Mouse (Mus musculus) intestine, embryonic 16.5 days (tissue): ENCODE measurements around the gene Slc25a14. TPM values are rescaled to one million over a fixed set of nuclear protein-coding genes. Genes with fewer than 3 reads are reported as not detected.

Experiments used
- ATAC-seq: fragments of 200-750 bp; cut with Nextera tagmentation; 2 replicates; pipeline ENCODE4 v1.8.0; 2017; ENCODE audit warnings: moderate TSS enrichment, moderate library complexity
- H3K27ac ChIP-seq: fragments of 300-500 bp; sonication (generic); 2 replicates; pipeline ENCODE4 v1.5.1; 2014; ENCODE audit warnings: mild to moderate bottlenecking, low read length
- H3K27me3 ChIP-seq: fragments of 300-500 bp; sonication (generic); replicated peaks from 2 replicates; pipeline ENCODE4 v1.6.1; 2014; ENCODE audit warnings: low read length, control low read depth, mixed read lengths; ENCODE audit not compliant: control insufficient read depth, insufficient read depth
- H3K36me3 ChIP-seq: fragments of 300-500 bp; sonication (generic); 2 replicates; pipeline ENCODE4 v1.6.1; 2014; ENCODE audit warnings: low read length, control low read depth; ENCODE audit not compliant: control insufficient read depth, insufficient read depth
- H3K4me1 ChIP-seq: fragments of 300-500 bp; sonication (generic); 2 replicates; pipeline ENCODE4 v1.6.1; 2014; ENCODE audit warnings: low read length, control low read depth, mixed read lengths; ENCODE audit not compliant: control insufficient read depth, insufficient read depth
- H3K4me2 ChIP-seq: fragments of 300-500 bp; sonication (generic); 2 replicates; pipeline ENCODE4 v1.6.1; 2014; ENCODE audit warnings: low read depth, low read length, control low read depth
- H3K4me3 ChIP-seq: fragments of 300-500 bp; sonication (generic); 2 replicates; pipeline ENCODE4 v1.5.1; 2014; ENCODE audit warnings: mild to moderate bottlenecking, low read length
- H3K9ac ChIP-seq: fragments of 300-500 bp; sonication (generic); 2 replicates; pipeline ENCODE4 v1.6.1; 2014; ENCODE audit warnings: low read depth, low read length
- H3K9me3 ChIP-seq: fragments of 300-500 bp; sonication (generic); 2 replicates; pipeline ENCODE4 v1.6.1; 2016; ENCODE audit warnings: low read length, control low read depth; ENCODE audit not compliant: control insufficient read depth
- WGBS: fragments of 180-500 bp; shearing (Covaris S2); extraction: QIAGEN DNeasy Blood & Tissue Kit; methylation state at CpG from one replicate; pipeline ENCODE4 v1.1.7; 2014; 5-methylcytosine and 5-hydroxymethylcytosine counted together
- polyA plus RNA-seq: library from polyadenylated mRNA; unstranded; fragments of >200 nt; fragmentation: Nextera tagmentation; extraction: Ambion mirVana; gene quantifications from 2 replicates; pipeline ENCODE4 v1.2.1, GENCODE M21; 2015

The Slc25a14 gene
- 11.5 and 11.8 TPM in 2 replicates for polyA plus RNA-seq

DNA sequence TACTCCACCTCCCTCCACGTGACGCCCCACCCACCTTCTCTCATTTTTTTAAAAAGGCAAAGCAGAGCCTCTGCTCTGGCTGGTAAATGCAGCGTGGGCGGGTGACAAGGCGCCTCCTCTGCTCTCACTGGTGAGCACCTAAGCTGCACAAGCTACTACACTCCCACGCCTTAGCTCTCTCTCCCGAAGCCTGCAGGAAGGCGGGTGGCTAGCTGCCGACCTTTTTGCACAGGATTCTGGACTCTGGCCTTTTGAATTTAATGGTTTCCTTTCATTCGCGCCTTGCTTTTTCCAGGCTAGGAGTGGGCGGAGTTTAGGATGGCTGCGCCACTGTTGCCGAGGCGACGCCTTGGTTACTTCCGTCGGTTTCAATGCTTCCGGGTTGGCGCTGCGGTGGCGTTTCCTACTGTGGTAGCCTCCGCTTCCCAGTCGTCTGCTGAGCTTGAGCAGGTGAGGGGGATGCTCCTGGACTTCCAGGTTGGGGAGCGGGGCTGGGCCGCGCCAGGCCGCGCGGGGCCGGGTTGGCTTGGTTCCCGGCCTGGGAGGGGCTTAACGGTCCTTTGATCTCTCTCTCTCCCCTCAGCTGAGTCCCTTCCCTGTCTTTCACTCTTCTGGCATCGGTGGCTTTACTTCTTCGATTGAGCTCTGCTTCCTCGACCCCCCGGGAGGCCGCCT is at the start of gene Slc25a14:
Gene Slc25a14 (plus strand): TSS at position 35 of the 675 bp plus-strand sequence.
- 15% methylated on average over 38 of the region's 38 CpGs for WGBS
- H3K36me3 ChIP-seq, result no peaks in the 10 kb centered on the region
- H3K4me1 ChIP-seq, result no peaks in the 10 kb centered on the region
- H3K4me3 ChIP-seq, result peak within 1 kb of the TSS; percentile 66
- H3K9ac ChIP-seq, result peak within 1 kb of the TSS; percentile 70
- peak within 1 kb of the TSS; percentile 56 for H3K4me2 ChIP-seq
- no peaks in the 10 kb centered on the region for H3K9me3 ChIP-seq
- ATAC-seq, result peak; percentile 97
- peak within 1 kb of the TSS; percentile 76 for H3K27ac ChIP-seq
- no peaks in the 10 kb centered on the region for H3K27me3 ChIP-seq

DNA sequence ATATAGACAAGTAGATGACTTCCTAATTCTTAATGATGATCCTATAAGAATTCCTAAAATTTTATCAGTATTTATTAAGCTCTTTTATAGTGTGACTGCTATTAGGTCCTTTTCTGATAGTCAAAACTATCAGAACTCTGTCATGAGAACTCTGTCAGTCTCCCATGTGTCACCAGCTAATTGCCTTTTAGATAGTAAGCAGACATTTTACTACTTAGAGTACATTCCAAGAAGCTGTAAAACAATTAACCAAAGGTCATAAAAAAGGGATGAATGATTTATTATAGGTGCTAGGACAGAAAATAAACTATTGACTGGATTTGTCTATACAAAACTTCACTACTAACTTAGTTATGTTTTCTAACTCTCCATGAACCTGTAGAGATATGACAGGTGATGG is 39.9 kb upstream of the Slc25a14 start:
- peak; percentile 74 for ATAC-seq

DNA sequence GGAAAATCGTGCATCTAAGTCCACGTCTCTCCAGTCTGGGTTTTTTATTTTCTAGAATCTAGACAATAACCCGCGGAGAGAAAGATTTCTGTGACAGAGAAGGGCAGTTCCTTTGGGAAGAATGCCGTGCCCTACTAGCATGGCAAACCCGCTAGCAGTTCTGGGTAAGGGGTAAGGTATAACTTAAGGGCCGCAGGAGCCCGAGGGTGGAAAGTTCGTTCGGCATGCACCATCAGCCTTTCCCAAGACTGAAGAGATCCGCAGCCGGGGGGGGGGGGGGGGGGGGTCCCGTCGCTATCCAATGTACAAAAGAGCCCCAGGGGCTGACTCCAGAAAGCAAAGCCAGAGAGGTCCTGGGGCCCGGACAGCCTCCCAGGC is 29.5 kb upstream of the Slc25a14 start:
- Histone ChIP-seq H3K36me3 (no peaks in the 10 kb centered on the region), H3K27ac (peak overlapping the region; percentile 48; the same call in 1 of the 2 replicates), H3K27me3 (no peaks in the 10 kb centered on the region), H3K4me3 (peak overlapping the region; percentile 68), H3K4me1 (no peaks in the 10 kb centered on the region), H3K4me2 (peak overlapping the region; percentile 56), H3K9me3 (no peaks in the 10 kb centered on the region), H3K9ac (peak overlapping the region; percentile 79)
- ATAC-seq, result peak; percentile 37; the same call in 1 of the 2 replicates
- WGBS, result 25% methylated on average over 13 of the region's 15 CpGs

More for the DNA sequence above, 39.9 kb upstream of the Slc25a14 start:
- H3K4me1 ChIP-seq, result no peaks in the 10 kb centered on the region
- H3K27ac ChIP-seq, result no peak overlapping the region
- H3K36me3 ChIP-seq, result peaks cover 5% of the 10 kb centered on the region; the same call in 1 of the 2 replicates
- H3K27me3 ChIP-seq, result no peaks in the 10 kb centered on the region
- H3K9ac ChIP-seq, result no peak overlapping the region
- H3K4me3 ChIP-seq, result no peak overlapping the region
- H3K9me3 ChIP-seq, result no peaks in the 10 kb centered on the region; the same call in 1 of the 2 replicates
- H3K4me2 ChIP-seq, result no peak overlapping the region

DNA sequence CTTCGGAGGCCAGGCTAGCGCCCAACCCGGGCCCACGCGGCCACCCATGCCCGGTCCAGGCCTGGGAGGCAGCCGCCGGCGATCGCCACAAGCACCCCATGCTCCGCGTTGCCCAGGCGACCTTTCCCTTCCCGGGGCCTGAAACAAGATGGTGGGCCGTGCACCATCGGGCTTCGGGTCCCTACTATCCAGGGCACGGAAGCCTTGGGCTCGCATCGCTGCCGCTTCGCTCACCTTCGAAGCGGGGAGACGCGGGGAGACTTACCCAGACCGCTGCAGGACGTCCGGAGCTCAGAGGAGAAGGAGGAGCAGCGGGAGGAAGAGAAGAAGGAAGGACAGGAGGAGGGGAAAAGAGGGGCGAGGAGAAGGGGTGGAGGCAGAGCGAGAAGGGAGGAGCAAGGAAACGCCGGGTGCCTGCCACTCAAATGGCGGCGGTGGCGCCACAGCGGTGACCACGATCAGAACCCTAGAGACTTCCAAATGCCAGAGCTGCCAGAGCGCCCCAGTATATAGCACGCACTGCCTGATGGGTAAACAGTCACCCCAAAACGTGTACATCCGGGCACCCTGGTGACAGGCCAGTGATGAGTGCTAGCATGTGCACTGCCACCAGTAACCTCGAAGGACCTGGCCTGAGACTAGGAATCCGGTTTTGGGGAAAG is 29.0 kb upstream of the Slc25a14 start, which contains the start of gene Zfp280c:
Gene Zfp280c (minus strand): TSS at position 406 of the 662 bp plus-strand sequence.
- Histone ChIP-seq H3K27me3 (no peaks in the 10 kb centered on the region), H3K36me3 (no peaks in the 10 kb centered on the region), H3K4me3 (peak within 1 kb of the TSS; percentile 68), H3K4me1 (no peaks in the 10 kb centered on the region), H3K27ac (peak within 1 kb of the TSS; percentile 48; the same call in 1 of the 2 replicates), H3K4me2 (peak within 1 kb of the TSS; percentile 56), H3K9me3 (no peaks in the 10 kb centered on the region), H3K9ac (peak within 1 kb of the TSS; percentile 79)
- ATAC-seq, result peak; percentile 93
- 14% methylated on average over 45 of the region's 45 CpGs for WGBS

DNA sequence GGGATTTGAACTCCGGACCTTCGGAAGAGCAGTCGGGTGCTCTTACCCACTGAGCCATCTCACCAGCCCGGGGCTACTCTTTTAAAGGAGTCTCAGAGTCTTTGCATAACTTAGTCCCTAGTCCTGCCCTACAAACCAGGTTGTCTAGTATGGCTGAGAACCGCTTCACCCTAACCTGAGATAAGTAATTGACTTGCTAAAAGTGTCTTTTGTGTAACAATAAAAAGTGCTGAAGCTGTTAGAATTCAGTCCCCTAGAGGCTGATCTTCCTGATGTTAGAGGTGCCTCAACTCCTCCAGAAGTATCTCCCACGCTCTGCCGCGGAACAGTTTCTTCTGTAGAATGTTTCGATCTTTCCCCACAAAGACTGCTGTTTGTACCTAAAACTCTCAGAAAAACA is 27.2 kb upstream of the Slc25a14 start:
- 89% methylated on average over 9 of the region's 9 CpGs for WGBS
- H3K36me3 ChIP-seq, result no peaks in the 10 kb centered on the region

DNA sequence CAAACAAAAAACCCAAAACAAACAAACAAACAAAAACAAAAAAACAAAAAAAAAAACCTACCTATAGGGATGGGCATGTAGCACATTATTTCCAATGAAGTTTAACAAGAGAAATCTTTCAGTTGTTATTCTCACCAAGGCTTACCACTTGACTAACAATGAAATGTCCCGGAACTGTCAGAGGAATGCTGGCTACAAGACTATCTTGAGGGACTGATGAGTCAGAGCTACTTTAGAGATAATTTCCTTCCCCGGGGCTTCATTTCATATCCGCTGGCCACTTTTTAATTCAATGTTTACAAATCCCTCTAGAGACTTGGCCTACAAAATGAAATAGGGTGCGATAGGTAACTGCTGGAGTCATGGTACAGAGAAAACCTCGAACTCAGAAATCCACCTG is 26.3 kb upstream of the Slc25a14 start:
- no peak overlapping the region for H3K4me2 ChIP-seq
- WGBS, result 86% methylated on average over 5 of the region's 5 CpGs
- no peak overlapping the region for H3K27ac ChIP-seq
- no peaks in the 10 kb centered on the region for H3K4me1 ChIP-seq
- no peak overlapping the region for H3K9ac ChIP-seq
- no peaks in the 10 kb centered on the region for H3K27me3 ChIP-seq
- H3K4me3 ChIP-seq, result no peak overlapping the region
- no peaks in the 10 kb centered on the region for H3K36me3 ChIP-seq
- ATAC-seq, result no peak
- no peaks in the 10 kb centered on the region for H3K9me3 ChIP-seq

More for the DNA sequence above, 27.2 kb upstream of the Slc25a14 start:
- ATAC-seq, result no peak
- H3K9me3 ChIP-seq, result no peaks in the 10 kb centered on the region
- no peak overlapping the region for H3K27ac ChIP-seq
- no peaks in the 10 kb centered on the region for H3K4me1 ChIP-seq
- no peak overlapping the region for H3K4me3 ChIP-seq
- H3K4me2 ChIP-seq, result no peak overlapping the region
- no peak overlapping the region for H3K9ac ChIP-seq
- H3K27me3 ChIP-seq, result no peaks in the 10 kb centered on the region

DNA sequence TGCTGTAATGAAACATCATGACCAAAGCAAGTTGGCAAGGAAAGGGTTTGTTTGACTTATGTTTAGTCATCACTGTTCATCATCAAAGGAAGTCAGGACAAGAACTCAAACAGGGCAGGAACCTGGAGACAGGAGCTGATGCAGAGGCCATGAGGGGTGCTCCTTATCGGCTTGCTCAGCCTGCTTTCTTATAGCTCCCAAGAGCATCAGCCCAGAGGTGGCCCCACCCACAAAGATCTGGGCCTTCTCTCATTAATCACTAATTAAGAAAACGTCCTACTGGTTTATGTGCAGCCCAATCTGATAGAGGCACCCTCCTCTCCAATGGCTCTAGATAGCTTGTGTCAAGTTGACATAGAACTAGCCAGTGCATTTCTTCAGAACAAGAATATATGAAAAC is 18.3 kb upstream of the Slc25a14 start:
- WGBS, result 38% methylated on average over 2 of the region's 2 CpGs
- no peak for ATAC-seq
- Histone ChIP-seq H3K4me2 (no peak overlapping the region), H3K4me3 (no peak overlapping the region), H3K9ac (no peak overlapping the region), H3K27me3 (no peaks in the 10 kb centered on the region), H3K27ac (no peak overlapping the region), H3K36me3 (no peaks in the 10 kb centered on the region), H3K9me3 (no peaks in the 10 kb centered on the region), H3K4me1 (no peaks in the 10 kb centered on the region)

DNA sequence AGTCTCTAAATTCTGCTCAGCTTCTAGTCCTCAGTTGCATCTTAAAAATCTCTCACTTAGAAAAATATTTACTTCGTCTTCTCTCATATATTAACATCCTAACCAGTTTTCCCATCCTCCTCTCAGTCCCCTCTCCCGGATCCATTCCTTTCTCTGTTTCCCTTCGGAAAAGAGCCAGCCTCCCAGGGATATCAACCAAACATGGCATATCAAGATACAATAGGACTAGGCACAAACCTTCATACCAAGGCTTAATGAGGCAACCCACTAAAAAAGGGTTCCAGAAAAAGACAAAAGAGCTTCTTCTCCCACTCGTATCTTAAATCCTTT is 199 bp upstream of the Slc25a14 start:
- WGBS, result 27% methylated on average over 4 of the region's 4 CpGs
- Histone ChIP-seq H3K4me3 (peak overlapping the region; percentile 66), H3K9me3 (no peaks in the 10 kb centered on the region), H3K4me2 (peak overlapping the region; percentile 49), H3K27ac (peak overlapping the region; percentile 76), H3K27me3 (no peaks in the 10 kb centered on the region), H3K9ac (peak overlapping the region; percentile 70; the same call in 1 of the 2 replicates), H3K36me3 (no peaks in the 10 kb centered on the region), H3K4me1 (no peaks in the 10 kb centered on the region)
- no peak for ATAC-seq

DNA sequence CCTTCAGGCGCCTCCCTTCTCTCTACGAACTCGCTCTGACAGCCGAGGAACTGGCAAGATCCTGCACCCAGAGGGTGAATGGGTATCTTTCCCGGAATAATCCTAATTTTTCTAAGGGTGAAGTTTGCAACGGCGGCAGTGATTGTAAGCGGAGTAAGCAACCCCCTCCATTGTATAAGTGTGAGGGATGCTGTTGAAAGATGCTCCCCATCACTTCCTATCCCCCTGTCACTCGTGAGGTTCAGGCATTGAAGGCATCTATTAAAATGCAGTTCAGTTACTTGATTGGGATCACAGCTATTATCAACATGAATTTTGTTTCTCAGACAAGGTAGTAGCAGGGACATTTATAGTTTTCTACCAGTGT is 824 bp downstream of the Slc25a14 start:
- peak overlapping the region; percentile 70 for H3K9ac ChIP-seq
- H3K27me3 ChIP-seq, result no peaks in the 10 kb centered on the region
- H3K4me1 ChIP-seq, result no peaks in the 10 kb centered on the region
- H3K9me3 ChIP-seq, result no peaks in the 10 kb centered on the region
- H3K36me3 ChIP-seq, result no peaks in the 10 kb centered on the region
- H3K4me3 ChIP-seq, result peak overlapping the region; percentile 66
- ATAC-seq, result peak; percentile 16; the same call in 1 of the 2 replicates
- H3K4me2 ChIP-seq, result peak overlapping the region; percentile 56
- WGBS, result 21% methylated on average over 9 of the region's 9 CpGs
- peak overlapping the region; percentile 76 for H3K27ac ChIP-seq
